Mouse (Mus musculus) lung, postnatal 0 days (tissue): ENCODE measurements at regions not wholly inside any gene's neighbourhood (a gene's known extent, or its start where the extent isn't known, plus 50 kb on each side); places are given as distances from the start of the nearest gene placed in this dataset.

Source experiments
- CTCF ChIP-seq: IDR thresholded peaks from 2 replicates; pipeline ENCODE4 v1.5.1; 2016; ENCODE audit warnings: antibody characterized with exemption, mild to moderate bottlenecking
- EP300 ChIP-seq: IDR thresholded peaks from 2 replicates; pipeline ENCODE4 v1.6.1; 2016; ENCODE audit warnings: antibody characterized with exemption, mild to moderate bottlenecking, control low read depth

- TF ChIP-seq CTCF (no peak), EP300 (no peak)
These were observed 223.2 kb upstream of the Nr2f2 start for GRCm38 (mm10) chr7:70589713-70590112.
